Comparison of ENCODE assay signal across 34 mouse cellular contexts in the genomic region with DNA sequence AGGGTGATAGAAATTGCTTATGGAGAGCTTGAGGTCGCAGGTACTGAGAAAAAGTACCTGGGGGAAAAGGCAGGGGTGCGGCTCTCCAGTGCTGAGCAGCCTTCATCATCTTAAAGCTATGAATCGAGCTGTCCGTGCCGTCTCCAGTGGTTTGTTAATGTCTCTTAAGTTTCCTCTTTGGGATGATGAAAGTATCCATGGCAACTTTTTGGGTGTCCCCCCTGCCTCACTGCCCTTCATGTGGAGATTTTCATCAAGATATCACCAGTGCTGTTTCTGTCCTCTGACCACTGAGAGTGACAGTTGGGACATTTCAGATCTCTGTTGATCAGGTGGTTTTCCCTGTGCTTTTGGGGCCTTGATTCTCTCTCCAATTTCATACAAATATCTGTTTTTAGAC. TPM values are rescaled to one million over a fixed set of nuclear protein-coding genes. Genes with fewer than 3 reads are reported as not detected.
A peak's percentile ranks its signal among the peaks of the same experiment; 100 is the strongest.
DNase-seq lines count a peak whose midpoint lies in the region; ATAC-seq and TF ChIP-seq lines count a peak whose summit lies in the region.
"Had no signal": no experiment of that assay in that cellular context is flagged by ENCODE, and none has a peak within 500 bp of the region (broad histone marks: within the 10 kb centered on the region; RNA-seq: fewer than 3 reads in every experiment).

No protein-coding gene starts in this region.

- TF ChIP-seq POLR2A in CH12.LX (IDR thresholded peaks at IDR 0.05; ENCODE audit: low read depth, low read length), result no peak; the same call in 1 of the 2 replicates

- peak overlapping the region; percentile 74 for H3K4me2 ChIP-seq in CH12.LX (ENCODE audit: insufficient read depth, low read depth, poor library complexity, severe bottlenecking)
- H3K4me2 ChIP-seq in liver, embryonic 13.5 days, result peak overlapping the region; percentile 22
- H3K4me2 ChIP-seq: heart, embryonic 15.5 days; hindbrain, embryonic 15.5 days; intestine, embryonic 15.5 days; limb, embryonic 13.5 days; lung, embryonic 15.5 days had no signal

- in situ Hi-C loops in CH12.LX (cut with MboI; ENCODE audit: low pct_ligation_motif_present, low pct_unique_long_range_greater_than_20kb, low sequenced_read_pairs), result no loop called here

- no peak for TF ChIP-seq EP300 in CH12.LX (IDR thresholded peaks at IDR 0.05; ENCODE audit: low read length)

- H3K27me3 ChIP-seq in CH12.LX (replicated peaks), result no peaks in the 10 kb centered on the region
- no peaks in the 10 kb centered on the region for H3K27me3 ChIP-seq in liver, embryonic 13.5 days
- no peaks in the 10 kb centered on the region for H3K27me3 ChIP-seq in limb, embryonic 10.5 days (ENCODE audit: low read depth, poor library complexity, severe bottlenecking)
- H3K27me3 ChIP-seq: heart, embryonic 15.5 days; hindbrain, embryonic 15.5 days; intestine, embryonic 15.5 days; limb, embryonic 13.5 days; lung, embryonic 15.5 days had no signal

- TF ChIP-seq CTCF in CH12.LX (conservative IDR thresholded peaks at IDR 0.05 in 1 of 2, IDR thresholded peaks at IDR 0.05 in 1 of 2; ENCODE audit: low read depth in 2 of 2, low read length in 2 of 2), result no peak

- dilution Hi-C loops in CH12.LX (cut with MboI; ENCODE audit: extremely low pct_ligation_motif_present, extremely low pct_unique_long_range_greater_than_20kb, low sequenced_read_pairs), result no loop called here

- no peak for TF ChIP-seq RAD21 in CH12.LX (IDR thresholded peaks at IDR 0.05; ENCODE audit: low read depth, low read length)

- H3K4me3 ChIP-seq in CH12.LX (replicated peaks in 1 of 3; ENCODE audit: low read depth in 2 of 3, low read length in 2 of 3, poor library complexity in 1 of 3), result peak overlapping the region in 2 of 3 experiments; percentile 1 to 33
- H3K4me3 ChIP-seq in liver, embryonic 13.5 days (replicated peaks), result no peak overlapping the region
- no peak overlapping the region for H3K4me3 ChIP-seq in limb, embryonic 10.5 days
- H3K4me3 ChIP-seq: heart, embryonic 15.5 days; hindbrain, embryonic 15.5 days; intestine, embryonic 15.5 days; limb, embryonic 13.5 days; lung, embryonic 15.5 days; myocyte had no signal

- peaks cover 18 to 64% of the 10 kb centered on the region in 2 experiments for H3K4me1 ChIP-seq in CH12.LX (ENCODE audit: control insufficient read depth in 1 of 2, insufficient read depth in 2 of 2)
- H3K4me1 ChIP-seq in liver, embryonic 13.5 days (replicated peaks), result peaks cover 76% of the 10 kb centered on the region
- no peaks in the 10 kb centered on the region for H3K4me1 ChIP-seq in limb, embryonic 10.5 days
- H3K4me1 ChIP-seq: hindbrain, embryonic 15.5 days; intestine, embryonic 15.5 days; limb, embryonic 13.5 days had no signal

- 62% methylated on average over 5 of the region's 5 CpGs for WGBS in liver, embryonic 13.5 days (ENCODE audit: insufficient replicate concordance)
- 91% methylated on average over 5 of the region's 5 CpGs for WGBS in limb, embryonic 10.5 days

- DNase-seq in heart, adult 11 months, result peak; percentile 66
- DNase-seq in heart, postnatal 4 days, result no peak
- DNase-seq in CH12.LX (ENCODE audit: extremely low read depth), result no peak
- DNase-seq in liver, embryonic 13.5 days, result no peak
- peak; percentile 19 for DNase-seq in naive thymus-derived CD4-positive, alpha-beta T cell, adult 2 months (ENCODE audit: low read depth)
- DNase-seq in frontal cortex, postnatal 10 days (ENCODE audit: low spot score in 2 of 2), result no peak
- DNase-seq in limb, embryonic 10.5 days (ENCODE audit: low spot score), result no peak
- DNase-seq: adrenal gland, postnatal 25 days; cerebellum, adult 18-20 months; cerebellum, postnatal 14 days; forebrain, postnatal 0 days; gastrocnemius, postnatal 25 days; heart, postnatal 36 days; kidney, adult 9 months; kidney, postnatal 36 days; layer of hippocampus, postnatal 36 days; lung, postnatal 36 days; right cerebral cortex, postnatal 4 days; thymus, postnatal 14 days had no signal

- peak overlapping the region; percentile 97 for H3K27ac ChIP-seq in CH12.LX (ENCODE audit: insufficient read depth, low read depth)
- peak overlapping the region; percentile 92 for H3K27ac ChIP-seq in liver, embryonic 13.5 days
- no peak overlapping the region for H3K27ac ChIP-seq in limb, embryonic 10.5 days
- H3K27ac ChIP-seq: heart, embryonic 15.5 days; hindbrain, embryonic 15.5 days; intestine, embryonic 15.5 days; limb, embryonic 13.5 days; lung, embryonic 15.5 days had no signal

- H3K9ac ChIP-seq in CH12.LX (ENCODE audit: insufficient read depth, low read depth), result peak overlapping the region; percentile 96
- no peak overlapping the region for H3K9ac ChIP-seq in liver, embryonic 13.5 days
- H3K9ac ChIP-seq: forebrain, postnatal 0 days; heart, embryonic 15.5 days; hindbrain, embryonic 15.5 days; intestine, embryonic 15.5 days; limb, embryonic 13.5 days; lung, embryonic 15.5 days had no signal

- H3K79me2 ChIP-seq in CH12.LX (replicated peaks; ENCODE audit: control insufficient read depth, extremely low read depth, insufficient read depth, poor library complexity, severe bottlenecking), result peaks cover 69% of the 10 kb centered on the region

- ATAC-seq in liver, embryonic 13.5 days (ENCODE audit: low read depth), result no peak
- ATAC-seq: CD4-positive, CD25-positive, alpha-beta regulatory T cell, adult 4 months; forebrain, postnatal 0 days; intestine, embryonic 15.5 days; midbrain, embryonic 16.5 days had no signal

- no peaks in the 10 kb centered on the region for H3K9me3 ChIP-seq in CH12.LX (replicated peaks; ENCODE audit: low read length)
- no peaks in the 10 kb centered on the region for H3K9me3 ChIP-seq in liver, embryonic 13.5 days (replicated peaks)
- H3K9me3 ChIP-seq in limb, embryonic 10.5 days (replicated peaks), result no peaks in the 10 kb centered on the region
- H3K9me3 ChIP-seq: heart, embryonic 15.5 days; hindbrain, embryonic 15.5 days; intestine, embryonic 15.5 days; limb, embryonic 13.5 days; lung, embryonic 15.5 days had no signal

- H3K36me3 ChIP-seq in CH12.LX (replicated peaks in 1 of 2; ENCODE audit: control insufficient read depth in 1 of 2, insufficient read depth in 1 of 2, low read length in 1 of 2), result peaks cover 0 to 28% of the 10 kb centered on the region in 2 experiments
- H3K36me3 ChIP-seq in liver, embryonic 13.5 days, result no peaks in the 10 kb centered on the region
- H3K36me3 ChIP-seq in limb, embryonic 10.5 days, result no peaks in the 10 kb centered on the region
- H3K36me3 ChIP-seq: heart, embryonic 15.5 days; hindbrain, embryonic 15.5 days; intestine, embryonic 15.5 days; limb, embryonic 13.5 days; lung, embryonic 15.5 days had no signal

TF ChIP-seq in CH12.LX, 34 proteins besides CTCF, POLR2A, EP300 and RAD21:
- no peak for TF ChIP-seq USF2 (conservative IDR thresholded peaks at IDR 0.05; ENCODE audit: low read depth, low read length)
- TF ChIP-seq ZC3H11A (IDR thresholded peaks at IDR 0.05; ENCODE audit: low read depth, low read length), result no peak
- no peak for TF ChIP-seq USF1 (IDR thresholded peaks at IDR 0.05; ENCODE audit: low read depth, low read length)
- no peak for TF ChIP-seq JUND (conservative IDR thresholded peaks at IDR 0.05; ENCODE audit: low read depth, low read length)
- no peak for TF ChIP-seq NELFE (IDR thresholded peaks at IDR 0.05; ENCODE audit: low read depth, low read length)
- no peak for TF ChIP-seq CHD2 (IDR thresholded peaks at IDR 0.05; ENCODE audit: low read length)
- no peak for TF ChIP-seq MAZ (IDR thresholded peaks at IDR 0.05; ENCODE audit: low read depth, low read length)
- peak; percentile 11; the same call in 1 of the 2 replicates for TF ChIP-seq CHD1 (IDR thresholded peaks at IDR 0.05; ENCODE audit: low read depth, low read length)
- no peak for TF ChIP-seq TBP (conservative IDR thresholded peaks at IDR 0.05; ENCODE audit: low read depth, low read length)

RNA-seq across cellular contexts. Expression of gene Lcp1, which starts 51.9 kb away (rescaled TPM):
- total RNA-seq in heart, postnatal 4 days (2021), result 10 to 100 TPM; 17.9 to 18.3 TPM
- total RNA-seq in CH12.LX (2012; rRNA removed) (258 and 289 TPM in 2 replicates), CH12.LX (2014; rRNA removed) (373 and 384 TPM in 2 replicates)
- polyA plus RNA-seq in CH12.LX (2012; ENCODE audit: insufficient read length, low read depth), result 777 and 805 TPM in 2 replicates
- polyA plus RNA-seq in liver, embryonic 13.5 days (2015; fragmentation: Nextera tagmentation; extraction: Ambion mirVana), result 29.3 and 37.6 TPM in 2 replicates
- 20.4 and 20.9 TPM in 2 replicates for polyA plus RNA-seq in limb, embryonic 10.5 days (2016; fragmentation: Nextera tagmentation; extraction: Ambion mirVana)
- polyA plus RNA-seq: myocyte had no signal

RNA-seq across cellular contexts. Expression of gene Lrrc63, which starts 52.1 kb away (rescaled TPM):
- total RNA-seq in heart, postnatal 4 days (2021), result not detected
- total RNA-seq in CH12.LX (2012; rRNA removed) (not detected in 2 replicates), CH12.LX (2014; rRNA removed) (0.15 TPM in 1 of 2 replicates, not detected in the other)
- polyA plus RNA-seq in CH12.LX (2012; ENCODE audit: insufficient read length, low read depth), result not detected in 2 replicates
- polyA plus RNA-seq in liver, embryonic 13.5 days (2015; fragmentation: Nextera tagmentation; extraction: Ambion mirVana), result not detected in 2 replicates
- polyA plus RNA-seq in limb, embryonic 10.5 days (2016; fragmentation: Nextera tagmentation; extraction: Ambion mirVana), result 0.05 and 0.08 TPM in 2 replicates
- total RNA-seq: adrenal gland, postnatal 25 days; ES-E14; forebrain, postnatal 0 days; gastrocnemius, postnatal 25 days; heart, adult 8-10 months; heart, postnatal 36 days; layer of hippocampus, adult 8-10 months; layer of hippocampus, postnatal 36 days had no signal
- polyA plus RNA-seq: CD4-positive, CD25-positive, alpha-beta regulatory T cell, adult 4 months; forebrain, postnatal 0 days; heart, embryonic 15.5 days; hindbrain, embryonic 15.5 days; limb, embryonic 13.5 days; lung, embryonic 15.5 days; midbrain, embryonic 16.5 days; myocyte; neural tube, embryonic 14.5 days had no signal

RNA-seq across cellular contexts. Expression of gene Cpb2, which starts 59.3 kb away (rescaled TPM):
- total RNA-seq in heart, postnatal 4 days (2021), result not detected
- total RNA-seq in CH12.LX (2012; rRNA removed) (not detected in 2 replicates), CH12.LX (2014; rRNA removed) (not detected in 2 replicates)
- polyA plus RNA-seq in CH12.LX (2012; ENCODE audit: insufficient read length, low read depth), result not detected in 2 replicates
- 68.2 and 89.7 TPM in 2 replicates for polyA plus RNA-seq in liver, embryonic 13.5 days (2015; fragmentation: Nextera tagmentation; extraction: Ambion mirVana)
- polyA plus RNA-seq in limb, embryonic 10.5 days (2016; fragmentation: Nextera tagmentation; extraction: Ambion mirVana), result not detected in 2 replicates
- total RNA-seq: adrenal gland, postnatal 25 days; forebrain, postnatal 0 days; gastrocnemius, postnatal 25 days; heart, adult 8-10 months; heart, postnatal 36 days; layer of hippocampus, adult 8-10 months; layer of hippocampus, postnatal 36 days; left cerebral cortex, postnatal 14 days had no signal
- polyA plus RNA-seq: CD4-positive, CD25-positive, alpha-beta regulatory T cell, adult 4 months; embryonic facial prominence, embryonic 11.5 days; forebrain, embryonic 11.5 days; forebrain, postnatal 0 days; hindbrain, embryonic 15.5 days; limb, embryonic 13.5 days; lung, embryonic 15.5 days; midbrain, embryonic 16.5 days; myocyte had no signal

Comparison
In these comparisons a context has a peak if more than half of its experiments do, and no peak if none do; other contexts are left out.
1. DNase-seq: peak in heart, adult 11 months (single experiment) and naive thymus-derived CD4-positive, alpha-beta T cell, adult 2 months (single experiment); none in heart, postnatal 4 days (single experiment), CH12.LX (single experiment), liver, embryonic 13.5 days (single experiment), frontal cortex, postnatal 10 days (0 of 2) and limb, embryonic 10.5 days (single experiment).
2. H3K4me3 ChIP-seq: peak in CH12.LX (2 of 3); none in liver, embryonic 13.5 days (single experiment) and limb, embryonic 10.5 days (single experiment).
3. RNA of gene Lcp1, which starts 51.9 kb away (polyA plus RNA-seq): 777 to 805 TPM in CH12.LX; 29.3 to 37.6 TPM in liver, embryonic 13.5 days and 20.4 to 20.9 TPM in limb, embryonic 10.5 days; every median in the first group is over 10 times any median in the second.
4. RNA of gene Cpb2, which starts 59.3 kb away (polyA plus RNA-seq): 68.2 to 89.7 TPM in liver, embryonic 13.5 days; not detected in CH12.LX and not detected in limb, embryonic 10.5 days; every median in the first group is over 10 times any median in the second.